Mouse (Mus musculus) T-helper 1 cell (primary cell): Measurements from ENCODE around the gene Anxa2.

Experiments
- in situ Hi-C: fragments of 300-600 bp; cut with MboI, MseI; formaldehyde crosslinking; loops from one replicate; pipeline ENCODE4 v1.15.1; 2025; ENCODE audit warnings: high pct_unique_total_duplicates

The Anxa2 gene

DNA sequence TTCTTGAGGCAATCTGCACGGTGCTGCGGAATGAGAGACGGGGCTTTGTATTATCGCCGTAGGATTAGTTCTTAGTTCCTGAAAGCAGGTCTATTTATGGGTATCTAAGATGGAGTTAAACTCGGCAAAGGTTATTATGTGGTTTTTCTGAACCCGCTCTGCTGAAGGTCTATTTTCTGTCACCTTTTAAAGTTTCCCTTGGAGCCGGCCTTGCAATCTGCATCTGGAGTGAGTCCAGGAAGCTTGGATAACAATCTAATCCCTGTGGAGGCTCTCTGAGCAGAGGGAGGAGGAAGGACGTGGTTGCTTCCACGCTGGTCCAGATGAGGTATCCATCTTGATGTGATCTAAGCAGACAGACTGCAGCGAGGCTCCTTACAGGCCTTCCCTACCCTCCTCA, 53.8 kb downstream of the Anxa2 start:
- in situ Hi-C loops, result no loop called here

DNA sequence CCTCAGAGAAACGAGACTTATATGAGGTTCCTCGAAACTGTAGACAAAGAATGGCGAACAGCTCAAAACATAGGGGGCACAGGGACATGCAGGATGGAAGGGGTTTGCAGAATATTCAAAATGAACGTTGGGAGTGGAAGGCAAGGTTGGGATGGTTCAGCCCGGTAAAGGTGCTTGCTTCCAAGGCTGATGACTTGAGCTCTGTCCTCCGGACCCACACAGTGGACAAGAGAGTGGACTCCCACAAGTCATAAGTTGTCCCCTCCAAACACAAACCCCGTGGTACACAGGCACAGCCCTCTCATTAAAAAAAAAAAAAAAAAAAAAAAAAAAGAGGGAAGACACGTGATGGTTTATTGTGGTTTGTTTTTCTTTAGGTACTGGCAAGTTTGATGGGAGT, 54.6 kb downstream of the Anxa2 start:
- in situ Hi-C loops, result no loop called here

DNA sequence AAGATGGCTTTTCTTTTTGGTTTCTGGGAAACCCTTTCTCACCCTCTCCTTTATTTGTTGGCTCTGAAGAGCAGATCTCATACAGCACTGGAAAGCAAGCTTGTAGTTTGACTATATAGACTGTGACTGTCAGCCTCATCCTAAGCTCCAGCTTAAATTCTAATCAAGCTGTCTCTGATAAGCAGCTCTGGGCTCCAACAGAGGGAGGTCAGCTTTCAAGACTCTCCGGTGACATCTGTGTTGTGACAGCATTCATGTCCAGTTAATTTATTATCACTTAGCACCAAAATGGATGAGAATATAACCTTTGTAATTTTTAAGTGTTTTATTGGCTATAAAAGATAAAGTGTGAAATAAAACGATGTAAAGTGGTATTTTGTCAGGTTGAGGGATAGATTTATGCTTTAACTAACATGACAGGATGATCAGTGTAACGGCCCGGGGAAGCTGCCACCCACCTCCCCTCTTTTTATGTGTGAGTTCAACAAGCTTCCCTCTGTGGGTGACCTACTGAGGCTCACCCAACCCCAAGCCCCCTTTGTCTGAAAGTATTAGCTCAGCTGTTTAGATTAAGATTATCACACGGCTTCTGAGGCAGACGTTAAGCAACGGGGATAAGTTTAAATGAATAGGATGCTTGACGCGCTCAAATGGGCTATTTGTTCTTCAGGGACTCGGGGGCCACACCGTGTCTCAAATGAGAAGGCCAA, 58.6 kb downstream of the Anxa2 start:
- in situ Hi-C loops, result no loop called here

DNA sequence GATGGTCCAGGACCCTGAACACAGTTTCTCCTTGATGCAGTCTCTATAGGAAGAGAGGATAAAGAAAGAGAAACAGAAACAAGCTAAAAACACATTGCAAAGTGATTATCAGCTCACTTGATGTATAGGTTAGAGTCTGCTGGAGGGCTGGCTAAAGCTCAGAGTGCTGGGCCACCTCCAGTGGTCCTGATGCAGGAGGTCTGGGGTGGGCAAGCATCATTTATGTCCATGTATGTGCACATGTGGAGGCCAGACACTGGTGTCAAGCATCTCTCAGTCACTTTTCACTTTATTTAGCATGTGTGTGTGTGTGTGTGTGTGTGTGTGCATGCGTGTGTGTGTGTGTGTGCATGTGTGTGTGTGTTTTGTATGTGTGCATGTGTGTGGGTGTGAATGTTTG, 59.3 kb downstream of the Anxa2 start:
- in situ Hi-C loops, result no loop called here

DNA sequence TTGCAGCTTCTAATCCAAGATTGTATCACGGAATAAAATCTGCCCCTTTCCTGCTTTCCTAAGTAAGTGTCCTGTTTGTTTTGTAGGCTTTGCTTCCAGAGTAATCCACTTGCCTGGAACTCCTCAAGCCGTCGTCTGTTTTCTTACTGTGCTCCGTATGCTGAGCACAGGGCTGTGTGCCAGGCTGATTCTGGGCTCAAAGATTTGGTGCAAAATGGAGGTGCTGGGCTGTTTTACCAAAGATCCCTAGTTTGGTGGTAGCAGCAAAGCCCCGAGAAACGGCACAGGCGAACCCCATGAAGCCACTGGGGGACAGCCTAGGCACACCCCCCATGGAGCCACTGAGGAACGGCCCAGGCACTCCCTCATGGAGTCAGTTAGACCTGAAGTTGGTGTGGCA, 60.8 kb downstream of the Anxa2 start:
- in situ Hi-C loops, result no loop called here

DNA sequence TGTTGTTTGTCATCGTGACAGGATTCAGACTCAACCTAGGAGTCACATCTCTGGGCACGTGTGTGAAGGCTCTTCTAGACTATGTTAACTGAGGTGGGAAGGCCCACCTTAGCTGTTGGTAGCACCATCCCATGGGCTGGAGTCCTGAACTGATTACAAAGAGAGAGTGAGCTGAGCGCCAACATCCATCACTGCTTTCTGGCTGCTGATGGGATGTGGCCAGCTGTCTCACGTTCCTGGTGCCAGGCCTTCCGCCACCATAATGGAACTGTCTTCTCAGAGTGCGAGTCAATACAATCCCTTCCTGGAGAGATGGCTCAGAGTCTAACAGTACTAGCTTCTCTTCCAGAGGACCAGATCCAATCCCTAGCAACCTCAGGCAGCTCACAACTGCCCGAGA, 62.0 kb downstream of the Anxa2 start:
- in situ Hi-C loops, result no loop called here

DNA sequence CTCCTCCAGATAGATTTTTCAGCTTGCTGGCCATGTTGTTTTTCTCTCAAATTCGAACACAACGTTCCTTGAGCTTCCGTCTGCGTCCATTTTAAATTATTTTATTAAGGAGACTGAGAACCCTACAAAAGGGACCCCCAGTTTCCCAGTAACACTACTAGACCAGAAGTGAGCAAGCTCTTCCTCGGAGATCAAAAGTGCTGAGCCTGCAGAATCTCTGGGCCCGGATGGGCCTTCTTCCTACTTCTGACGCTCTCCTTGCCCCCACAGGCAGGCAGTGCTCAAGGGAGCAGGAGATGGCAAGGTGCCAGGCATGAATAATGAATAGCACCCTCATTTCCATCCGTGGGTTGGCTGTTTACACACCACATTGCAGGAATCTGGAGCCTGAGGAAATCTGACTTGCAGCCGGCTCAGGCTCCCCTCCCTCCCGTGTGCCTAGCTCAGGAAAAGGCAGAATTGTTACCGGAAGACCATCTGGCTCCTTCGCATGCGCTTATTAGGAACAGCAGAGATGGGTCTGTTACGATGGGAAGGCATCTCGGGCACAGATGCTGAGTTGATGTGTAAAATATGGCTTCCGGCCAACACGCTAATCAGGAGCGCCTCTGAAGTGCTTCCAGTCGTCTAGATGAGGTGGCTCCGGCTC, 64.1 kb downstream of the Anxa2 start:
- in situ Hi-C loops, result no loop called here
